Mouse (Mus musculus): ENCODE measurements around the gene Rpgrip1l. TPM values are rescaled to one million over a fixed set of nuclear protein-coding genes. Genes with fewer than 3 reads are reported as not detected.

Rpgrip1l gene
- polyA plus RNA-seq, 1 experiment from 2014 or later, result 9.8 TPM

GRCm38 (mm10) chr8:91237191-91237590 lies 75.9 kb downstream of the Rpgrip1l start:
- 0 out of 2 replicates have a peak, but pooled peaks cover 5% of the 10 kb centered on the region for H3K4me1 ChIP-seq (ENCODE audit: control insufficient read depth, insufficient read depth, low read length)
- WGBS, result 87% methylated on average over 2 of the region's 2 CpGs
- no peak overlapping the region for H3K9ac ChIP-seq (ENCODE audit: low read depth, low read length)

GRCm38 (mm10) chr8:91234097-91234496 lies 79.0 kb downstream of the Rpgrip1l start:
- Histone ChIP-seq H3K36me3 (ENCODE audit: control insufficient read depth, insufficient read depth, low read length) (no peaks in the 10 kb centered on the region), H3K27me3 (ENCODE audit: control insufficient read depth, insufficient read depth, low read depth, low read length) (no peaks in the 10 kb centered on the region), H3K9ac (ENCODE audit: low read depth, low read length) (no peak overlapping the region), H3K4me3 (ENCODE audit: low read depth, low read length) (no peak overlapping the region), H3K4me1 (ENCODE audit: control insufficient read depth, insufficient read depth, low read length) (0 out of 2 replicates have a peak, but pooled peaks cover 5% of the 10 kb centered on the region), H3K9me3 (replicated peaks; ENCODE audit: control insufficient read depth, low read length, poor library complexity, severe bottlenecking) (no peaks in the 10 kb centered on the region), H3K27ac (ENCODE audit: low read length) (no peak overlapping the region), H3K4me2 (ENCODE audit: low read length) (no peak overlapping the region)
- no peak for ATAC-seq
- WGBS, result 22% methylated on average over 2 of the region's 2 CpGs

More at GRCm38 (mm10) chr8:91237191-91237590, 75.9 kb downstream of the Rpgrip1l start:
- no peak overlapping the region for H3K27ac ChIP-seq (ENCODE audit: low read length)
- ATAC-seq, result no peak
- no peaks in the 10 kb centered on the region for H3K36me3 ChIP-seq (ENCODE audit: control insufficient read depth, insufficient read depth, low read length)
- no peak overlapping the region for H3K4me2 ChIP-seq (ENCODE audit: low read length)
- H3K4me3 ChIP-seq (ENCODE audit: low read depth, low read length), result no peak overlapping the region
- no peaks in the 10 kb centered on the region for H3K27me3 ChIP-seq (ENCODE audit: control insufficient read depth, insufficient read depth, low read depth, low read length)
- H3K9me3 ChIP-seq (replicated peaks; ENCODE audit: control insufficient read depth, low read length, poor library complexity, severe bottlenecking), result no peaks in the 10 kb centered on the region

- H3K4me3 ChIP-seq (ENCODE audit: low read depth, low read length), result no peak overlapping the region
- H3K36me3 ChIP-seq (ENCODE audit: control insufficient read depth, insufficient read depth, low read length), result 0 out of 2 replicates have a peak, but pooled peaks cover 3% of the 10 kb centered on the region
- no peak overlapping the region for H3K9ac ChIP-seq (ENCODE audit: low read depth, low read length)
- H3K27me3 ChIP-seq (ENCODE audit: control insufficient read depth, insufficient read depth, low read depth, low read length), result no peaks in the 10 kb centered on the region
- H3K4me2 ChIP-seq (ENCODE audit: low read length), result no peak overlapping the region
- no peaks in the 10 kb centered on the region for H3K9me3 ChIP-seq (replicated peaks; ENCODE audit: control insufficient read depth, low read length, poor library complexity, severe bottlenecking)
- H3K27ac ChIP-seq (ENCODE audit: low read length), result no peak overlapping the region
- WGBS, result 90% methylated on average over 7 of the region's 7 CpGs
- H3K4me1 ChIP-seq (ENCODE audit: control insufficient read depth, insufficient read depth, low read length), result no peaks in the 10 kb centered on the region
- ATAC-seq, result no peak
Measured at GRCm38 (mm10) chr8:91227421-91227841, 85.6 kb downstream of the Rpgrip1l start.

DNA sequence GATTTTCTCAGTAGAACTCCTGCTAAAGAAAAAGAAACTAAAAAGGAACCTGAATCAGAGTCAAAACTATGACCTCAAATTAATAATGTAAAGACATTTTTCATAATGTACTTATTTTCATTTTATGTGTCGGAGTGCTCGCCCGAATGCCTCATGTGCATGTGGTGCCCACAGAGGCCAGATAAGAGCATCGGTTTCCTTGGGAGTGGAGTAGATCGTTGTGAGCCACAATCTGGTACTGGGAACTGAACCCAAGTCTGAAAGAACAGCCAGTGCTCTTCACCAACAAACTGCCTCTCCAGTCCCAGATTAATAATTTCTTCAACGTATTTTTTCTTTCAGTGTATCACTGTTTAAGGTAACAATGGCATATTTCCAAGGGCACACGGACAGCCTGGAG lies 88.8 kb downstream of the Rpgrip1l start:
- WGBS, result 97% methylated on average over 7 of the region's 7 CpGs
- H3K27ac ChIP-seq (ENCODE audit: low read length), result no peak overlapping the region
- 0 out of 2 replicates have a peak, but pooled peaks cover 3% of the 10 kb centered on the region for H3K36me3 ChIP-seq (ENCODE audit: control insufficient read depth, insufficient read depth, low read length)
- no peaks in the 10 kb centered on the region for H3K27me3 ChIP-seq (ENCODE audit: control insufficient read depth, insufficient read depth, low read depth, low read length)
- H3K4me1 ChIP-seq (ENCODE audit: control insufficient read depth, insufficient read depth, low read length), result no peaks in the 10 kb centered on the region
- no peak overlapping the region for H3K4me3 ChIP-seq (ENCODE audit: low read depth, low read length)
- no peak for ATAC-seq
- H3K9ac ChIP-seq (ENCODE audit: low read depth, low read length), result no peak overlapping the region
- no peak overlapping the region for H3K4me2 ChIP-seq (ENCODE audit: low read length)
- H3K9me3 ChIP-seq (replicated peaks; ENCODE audit: control insufficient read depth, low read length, poor library complexity, severe bottlenecking), result no peaks in the 10 kb centered on the region

- Histone ChIP-seq H3K4me2 (ENCODE audit: low read length) (no peak overlapping the region), H3K4me1 (ENCODE audit: control insufficient read depth, insufficient read depth, low read length) (no peaks in the 10 kb centered on the region), H3K36me3 (ENCODE audit: control insufficient read depth, insufficient read depth, low read length) (0 out of 2 replicates have a peak, but pooled peaks cover 6% of the 10 kb centered on the region), H3K27ac (ENCODE audit: low read length) (no peak overlapping the region), H3K9me3 (replicated peaks; ENCODE audit: control insufficient read depth, low read length, poor library complexity, severe bottlenecking) (no peaks in the 10 kb centered on the region), H3K9ac (ENCODE audit: low read depth, low read length) (no peak overlapping the region), H3K27me3 (ENCODE audit: control insufficient read depth, insufficient read depth, low read depth, low read length) (no peaks in the 10 kb centered on the region), H3K4me3 (ENCODE audit: low read depth, low read length) (no peak overlapping the region)
- no peak for ATAC-seq
- WGBS, result 96% methylated on average over 2 of the region's 2 CpGs
Measured at GRCm38 (mm10) chr8:91221841-91222240, 91.2 kb downstream of the Rpgrip1l start.

GRCm38 (mm10) chr8:91218271-91218670 lies 94.8 kb downstream of the Rpgrip1l start:
- ATAC-seq, result no peak

GRCm38 (mm10) chr8:91217062-91217905 lies 95.8 kb downstream of the Rpgrip1l start:
- no peak overlapping the region for H3K4me2 ChIP-seq (ENCODE audit: low read length)
- no peaks in the 10 kb centered on the region for H3K9me3 ChIP-seq (replicated peaks; ENCODE audit: control insufficient read depth, low read length, poor library complexity, severe bottlenecking)
- H3K4me1 ChIP-seq (ENCODE audit: control insufficient read depth, insufficient read depth, low read length), result no peaks in the 10 kb centered on the region
- H3K27ac ChIP-seq (ENCODE audit: low read length), result no peak overlapping the region
- WGBS, result 94% methylated on average over 5 of the region's 5 CpGs
- H3K4me3 ChIP-seq (ENCODE audit: low read depth, low read length), result no peak overlapping the region
- H3K36me3 ChIP-seq (ENCODE audit: control insufficient read depth, insufficient read depth, low read length), result 0 out of 2 replicates have a peak, but pooled peaks cover 4% of the 10 kb centered on the region
- H3K9ac ChIP-seq (ENCODE audit: low read depth, low read length), result no peak overlapping the region
- no peak for ATAC-seq
- H3K27me3 ChIP-seq (ENCODE audit: control insufficient read depth, insufficient read depth, low read depth, low read length), result no peaks in the 10 kb centered on the region

More at GRCm38 (mm10) chr8:91218271-91218670, 94.8 kb downstream of the Rpgrip1l start:
- Histone ChIP-seq H3K4me3 (ENCODE audit: low read depth, low read length) (no peak overlapping the region), H3K9ac (ENCODE audit: low read depth, low read length) (no peak overlapping the region), H3K4me2 (ENCODE audit: low read length) (no peak overlapping the region), H3K4me1 (ENCODE audit: control insufficient read depth, insufficient read depth, low read length) (no peaks in the 10 kb centered on the region), H3K27me3 (ENCODE audit: control insufficient read depth, insufficient read depth, low read depth, low read length) (no peaks in the 10 kb centered on the region), H3K27ac (ENCODE audit: low read length) (no peak overlapping the region), H3K36me3 (ENCODE audit: control insufficient read depth, insufficient read depth, low read length) (0 out of 2 replicates have a peak, but pooled peaks cover 4% of the 10 kb centered on the region), H3K9me3 (replicated peaks; ENCODE audit: control insufficient read depth, low read length, poor library complexity, severe bottlenecking) (no peaks in the 10 kb centered on the region)
- WGBS, result 67% methylated on average over 4 of the region's 4 CpGs

- Histone ChIP-seq H3K4me2 (ENCODE audit: low read length) (no peak overlapping the region), H3K27me3 (ENCODE audit: control insufficient read depth, insufficient read depth, low read depth, low read length) (no peaks in the 10 kb centered on the region), H3K27ac (ENCODE audit: low read length) (no peak overlapping the region), H3K4me1 (ENCODE audit: control insufficient read depth, insufficient read depth, low read length) (no peaks in the 10 kb centered on the region), H3K9me3 (replicated peaks; ENCODE audit: control insufficient read depth, low read length, poor library complexity, severe bottlenecking) (no peaks in the 10 kb centered on the region), H3K9ac (ENCODE audit: low read depth, low read length) (no peak overlapping the region), H3K36me3 (ENCODE audit: control insufficient read depth, insufficient read depth, low read length) (0 out of 2 replicates have a peak, but pooled peaks cover 4% of the 10 kb centered on the region), H3K4me3 (ENCODE audit: low read depth, low read length) (no peak overlapping the region)
- ATAC-seq, result no peak
- 59% methylated on average over 3 of the region's 3 CpGs for WGBS
Measured at GRCm38 (mm10) chr8:91214287-91214686, 98.8 kb downstream of the Rpgrip1l start.

DNA sequence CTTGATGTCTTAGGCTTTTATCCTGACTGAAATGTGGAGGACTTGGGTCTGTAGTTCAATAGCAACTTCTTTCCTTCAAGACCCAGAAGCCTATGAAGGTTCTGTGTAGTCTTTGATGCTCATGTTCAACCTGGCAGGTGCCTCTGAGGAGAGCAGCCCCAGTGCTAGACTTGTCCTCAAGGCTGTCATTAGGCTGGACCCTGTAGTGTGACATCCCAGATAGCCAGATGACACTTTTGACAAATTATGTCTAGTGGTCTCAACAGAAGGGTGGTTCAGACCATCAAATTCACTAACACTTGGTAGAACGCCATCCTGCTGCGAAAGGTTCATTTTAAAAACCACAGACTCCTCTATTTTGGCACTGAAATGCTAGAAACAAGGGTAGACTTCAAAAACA lies 100.1 kb downstream of the Rpgrip1l start:
- 98% methylated on average over 2 of the region's 2 CpGs for WGBS

More for the DNA sequence above, 100.1 kb downstream of the Rpgrip1l start:
- ATAC-seq, result no peak
- Histone ChIP-seq H3K4me2 (ENCODE audit: low read length) (no peak overlapping the region), H3K4me1 (ENCODE audit: control insufficient read depth, insufficient read depth, low read length) (no peaks in the 10 kb centered on the region), H3K27me3 (ENCODE audit: control insufficient read depth, insufficient read depth, low read depth, low read length) (no peaks in the 10 kb centered on the region), H3K9me3 (replicated peaks; ENCODE audit: control insufficient read depth, low read length, poor library complexity, severe bottlenecking) (no peaks in the 10 kb centered on the region), H3K9ac (ENCODE audit: low read depth, low read length) (no peak overlapping the region), H3K27ac (ENCODE audit: low read length) (no peak overlapping the region), H3K4me3 (ENCODE audit: low read depth, low read length) (no peak overlapping the region), H3K36me3 (ENCODE audit: control insufficient read depth, insufficient read depth, low read length) (0 out of 2 replicates have a peak, but pooled peaks cover 2% of the 10 kb centered on the region)

Measured in midbrain, embryonic 16.5 days (tissue).